Mouse (Mus musculus): Measurements from ENCODE around the gene E2f8. TPM values are rescaled to one million over a fixed set of nuclear protein-coding genes. Genes with fewer than 3 reads are reported as not detected.

E2f8 gene
- polyA plus RNA-seq, 1 experiment from 2014 or later = 16.2 TPM

- H3K4me1 ChIP-seq (ENCODE audit: control insufficient read depth, insufficient read depth, low read length) = no peaks in the 10 kb centered on the region
- no peak overlapping the region for H3K27ac ChIP-seq (replicated peaks; ENCODE audit: low read depth, low read length)
- no peak for DNase-seq (ENCODE audit: low spot score)
- WGBS = 70% methylated on average over 3 of the region's 3 CpGs
- no peak overlapping the region for H3K4me2 ChIP-seq (ENCODE audit: low read depth, low read length)
- no peaks in the 10 kb centered on the region for H3K36me3 ChIP-seq (ENCODE audit: control insufficient read depth, insufficient read depth, low read length)
- H3K9ac ChIP-seq (ENCODE audit: low read depth, low read length) = no peak overlapping the region
- ATAC-seq (ENCODE audit: low read depth) = no peak
- no peaks in the 10 kb centered on the region for H3K9me3 ChIP-seq (ENCODE audit: control insufficient read depth, low read length)
- H3K4me3 ChIP-seq (ENCODE audit: low read depth, low read length) = no peak overlapping the region
- no peaks in the 10 kb centered on the region for H3K27me3 ChIP-seq (replicated peaks; ENCODE audit: control insufficient read depth, insufficient read depth, low read length)
These were observed 39.0 kb downstream of the E2f8 start for GRCm38 (mm10) chr7:48842353-48842752.

- Histone ChIP-seq H3K9ac (ENCODE audit: low read depth, low read length) (no peak overlapping the region), H3K4me2 (ENCODE audit: low read depth, low read length) (no peak overlapping the region), H3K4me1 (ENCODE audit: control insufficient read depth, insufficient read depth, low read length) (no peaks in the 10 kb centered on the region), H3K27me3 (replicated peaks; ENCODE audit: control insufficient read depth, insufficient read depth, low read length) (no peaks in the 10 kb centered on the region), H3K4me3 (ENCODE audit: low read depth, low read length) (no peak overlapping the region), H3K9me3 (ENCODE audit: control insufficient read depth, low read length) (no peaks in the 10 kb centered on the region), H3K27ac (replicated peaks; ENCODE audit: low read depth, low read length) (no peak overlapping the region), H3K36me3 (ENCODE audit: control insufficient read depth, insufficient read depth, low read length) (no peaks in the 10 kb centered on the region)
- no peak for ATAC-seq (ENCODE audit: low read depth)
- 59% methylated on average over 4 of the region's 4 CpGs for WGBS
- DNase-seq (ENCODE audit: low spot score) = no peak
These were observed 39.9 kb downstream of the E2f8 start for GRCm38 (mm10) chr7:48841538-48841937.

- no peak for DNase-seq (ENCODE audit: low spot score)
- 0 out of 2 replicates have a peak, but pooled peaks have one; percentile 33 for ATAC-seq (ENCODE audit: low read depth)
- Histone ChIP-seq H3K27me3 (replicated peaks; ENCODE audit: control insufficient read depth, insufficient read depth, low read length) (no peaks in the 10 kb centered on the region), H3K9me3 (ENCODE audit: control insufficient read depth, low read length) (no peaks in the 10 kb centered on the region), H3K9ac (ENCODE audit: low read depth, low read length) (no peak overlapping the region), H3K4me2 (ENCODE audit: low read depth, low read length) (no peak overlapping the region), H3K4me1 (ENCODE audit: control insufficient read depth, insufficient read depth, low read length) (no peaks in the 10 kb centered on the region), H3K36me3 (ENCODE audit: control insufficient read depth, insufficient read depth, low read length) (no peaks in the 10 kb centered on the region), H3K27ac (replicated peaks; ENCODE audit: low read depth, low read length) (no peak overlapping the region), H3K4me3 (ENCODE audit: low read depth, low read length) (no peak overlapping the region)
- 85% methylated on average over 2 of the region's 2 CpGs for WGBS
These were observed 40.9 kb downstream of the E2f8 start for GRCm38 (mm10) chr7:48840545-48840944.

- Histone ChIP-seq H3K4me2 (ENCODE audit: low read depth, low read length) (no peak overlapping the region), H3K4me1 (ENCODE audit: control insufficient read depth, insufficient read depth, low read length) (no peaks in the 10 kb centered on the region), H3K27ac (replicated peaks; ENCODE audit: low read depth, low read length) (no peak overlapping the region), H3K36me3 (ENCODE audit: control insufficient read depth, insufficient read depth, low read length) (no peaks in the 10 kb centered on the region), H3K4me3 (ENCODE audit: low read depth, low read length) (no peak overlapping the region), H3K27me3 (replicated peaks; ENCODE audit: control insufficient read depth, insufficient read depth, low read length) (no peaks in the 10 kb centered on the region), H3K9me3 (ENCODE audit: control insufficient read depth, low read length) (no peaks in the 10 kb centered on the region), H3K9ac (ENCODE audit: low read depth, low read length) (no peak overlapping the region)
- WGBS = 62% methylated on average over 2 of the region's 2 CpGs
- DNase-seq (ENCODE audit: low spot score) = no peak
- no peak for ATAC-seq (ENCODE audit: low read depth)
These were observed 43.0 kb downstream of the E2f8 start for GRCm38 (mm10) chr7:48838434-48838833.

- DNase-seq (ENCODE audit: low spot score) (no peak), ATAC-seq (ENCODE audit: low read depth) (no peak)
- H3K4me1 ChIP-seq (ENCODE audit: control insufficient read depth, insufficient read depth, low read length) = no peaks in the 10 kb centered on the region
- H3K27me3 ChIP-seq (replicated peaks; ENCODE audit: control insufficient read depth, insufficient read depth, low read length) = no peaks in the 10 kb centered on the region
- H3K4me2 ChIP-seq (ENCODE audit: low read depth, low read length) = no peak overlapping the region
- H3K36me3 ChIP-seq (ENCODE audit: control insufficient read depth, insufficient read depth, low read length) = no peaks in the 10 kb centered on the region
- H3K27ac ChIP-seq (replicated peaks; ENCODE audit: low read depth, low read length) = no peak overlapping the region
- H3K9me3 ChIP-seq (ENCODE audit: control insufficient read depth, low read length) = no peaks in the 10 kb centered on the region
- no peak overlapping the region for H3K9ac ChIP-seq (ENCODE audit: low read depth, low read length)
- H3K4me3 ChIP-seq (ENCODE audit: low read depth, low read length) = no peak overlapping the region
- WGBS = 67% methylated on average over 6 of the region's 6 CpGs
These were observed 44.4 kb downstream of the E2f8 start for GRCm38 (mm10) chr7:48836949-48837348.

GRCm38 (mm10) chr7:48834989-48835626, 46.3 kb downstream of the E2f8 start:
- no peak for ATAC-seq (ENCODE audit: low read depth)
- no peak for DNase-seq (ENCODE audit: low spot score)
- Histone ChIP-seq H3K27me3 (replicated peaks; ENCODE audit: control insufficient read depth, insufficient read depth, low read length) (no peaks in the 10 kb centered on the region), H3K9me3 (ENCODE audit: control insufficient read depth, low read length) (no peaks in the 10 kb centered on the region), H3K4me1 (ENCODE audit: control insufficient read depth, insufficient read depth, low read length) (no peaks in the 10 kb centered on the region), H3K9ac (ENCODE audit: low read depth, low read length) (no peak overlapping the region), H3K4me3 (ENCODE audit: low read depth, low read length) (no peak overlapping the region), H3K27ac (replicated peaks; ENCODE audit: low read depth, low read length) (no peak overlapping the region), H3K4me2 (ENCODE audit: low read depth, low read length) (no peak overlapping the region), H3K36me3 (ENCODE audit: control insufficient read depth, insufficient read depth, low read length) (no peaks in the 10 kb centered on the region)
- 75% methylated on average over 12 of the region's 12 CpGs for WGBS

GRCm38 (mm10) chr7:48834371-48834970, 46.9 kb downstream of the E2f8 start:
- ATAC-seq (ENCODE audit: low read depth) = peak; percentile 48; the same call in 1 of the 2 replicates
- WGBS = 52% methylated on average over 4 of the region's 4 CpGs
- Histone ChIP-seq H3K4me1 (ENCODE audit: control insufficient read depth, insufficient read depth, low read length) (no peaks in the 10 kb centered on the region), H3K4me3 (ENCODE audit: low read depth, low read length) (no peak overlapping the region), H3K9ac (ENCODE audit: low read depth, low read length) (no peak overlapping the region), H3K36me3 (ENCODE audit: control insufficient read depth, insufficient read depth, low read length) (no peaks in the 10 kb centered on the region), H3K4me2 (ENCODE audit: low read depth, low read length) (no peak overlapping the region), H3K27ac (replicated peaks; ENCODE audit: low read depth, low read length) (no peak overlapping the region), H3K27me3 (replicated peaks; ENCODE audit: control insufficient read depth, insufficient read depth, low read length) (no peaks in the 10 kb centered on the region), H3K9me3 (ENCODE audit: control insufficient read depth, low read length) (no peaks in the 10 kb centered on the region)
- DNase-seq (ENCODE audit: low spot score) = peak; percentile 13

- 56% methylated on average over 1 of the region's 1 CpGs for WGBS
- no peaks in the 10 kb centered on the region for H3K4me1 ChIP-seq (ENCODE audit: control insufficient read depth, insufficient read depth, low read length)
- H3K27ac ChIP-seq (replicated peaks; ENCODE audit: low read depth, low read length) = no peak overlapping the region
- H3K27me3 ChIP-seq (replicated peaks; ENCODE audit: control insufficient read depth, insufficient read depth, low read length) = no peaks in the 10 kb centered on the region
- peaks cover 6% of the 10 kb centered on the region; the same call in 1 of the 2 replicates for H3K36me3 ChIP-seq (ENCODE audit: control insufficient read depth, insufficient read depth, low read length)
- DNase-seq (ENCODE audit: low spot score) (no peak), ATAC-seq (ENCODE audit: low read depth) (no peak)
- H3K4me3 ChIP-seq (ENCODE audit: low read depth, low read length) = no peak overlapping the region
- H3K4me2 ChIP-seq (ENCODE audit: low read depth, low read length) = no peak overlapping the region
- no peaks in the 10 kb centered on the region for H3K9me3 ChIP-seq (ENCODE audit: control insufficient read depth, low read length)
- no peak overlapping the region for H3K9ac ChIP-seq (ENCODE audit: low read depth, low read length)
These were observed 48.7 kb downstream of the E2f8 start for GRCm38 (mm10) chr7:48832735-48833134.

GRCm38 (mm10) chr7:48830395-48830794, 51.0 kb downstream of the E2f8 start:
- Histone ChIP-seq H3K9me3 (ENCODE audit: control insufficient read depth, low read length) (no peaks in the 10 kb centered on the region), H3K4me2 (ENCODE audit: low read depth, low read length) (no peak overlapping the region), H3K4me3 (ENCODE audit: low read depth, low read length) (no peak overlapping the region), H3K27ac (replicated peaks; ENCODE audit: low read depth, low read length) (no peak overlapping the region), H3K27me3 (replicated peaks; ENCODE audit: control insufficient read depth, insufficient read depth, low read length) (no peaks in the 10 kb centered on the region), H3K9ac (ENCODE audit: low read depth, low read length) (no peak overlapping the region), H3K36me3 (ENCODE audit: control insufficient read depth, insufficient read depth, low read length) (peaks cover 26% of the 10 kb centered on the region), H3K4me1 (ENCODE audit: control insufficient read depth, insufficient read depth, low read length) (no peaks in the 10 kb centered on the region)
- 33% methylated on average over 2 of the region's 2 CpGs for WGBS
- ATAC-seq (ENCODE audit: low read depth) = no peak
- no peak for DNase-seq (ENCODE audit: low spot score)
